Mouse (Mus musculus): ENCODE measurements around the gene Gm11569.
"Not testable (repeated sequence)": the region's sequence is repeated elsewhere in the genome, so short reads cannot be mapped to it uniquely, and the experiment has no call there.

The Gm11569 gene

GRCm38 (mm10) chr11:99798832-99799231 lies at the start of gene Gm11569:
Gene Gm11569 (minus strand): TSS chr11:99798932.
- DNase-seq (ENCODE audit: low read depth in 2 of 2, low spot score in 2 of 2): not testable (repeated sequence)

- no peak for DNase-seq (ENCODE audit: low read depth in 2 of 2, low spot score in 2 of 2)
These were observed 48.0 kb upstream of the Gm11569 start for GRCm38 (mm10) chr11:99846746-99847145.

GRCm38 (mm10) chr11:99842185-99842584 lies 43.5 kb upstream of the Gm11569 start:
- no peak for DNase-seq (ENCODE audit: low read depth in 2 of 2, low spot score in 2 of 2)

GRCm38 (mm10) chr11:99837966-99838365 lies 39.2 kb upstream of the Gm11569 start, which contains the start of gene 2300003K06Rik:
Gene 2300003K06Rik (minus strand): TSS chr11:99838066.
- no peak for DNase-seq (ENCODE audit: low read depth in 2 of 2, low spot score in 2 of 2)

DNA sequence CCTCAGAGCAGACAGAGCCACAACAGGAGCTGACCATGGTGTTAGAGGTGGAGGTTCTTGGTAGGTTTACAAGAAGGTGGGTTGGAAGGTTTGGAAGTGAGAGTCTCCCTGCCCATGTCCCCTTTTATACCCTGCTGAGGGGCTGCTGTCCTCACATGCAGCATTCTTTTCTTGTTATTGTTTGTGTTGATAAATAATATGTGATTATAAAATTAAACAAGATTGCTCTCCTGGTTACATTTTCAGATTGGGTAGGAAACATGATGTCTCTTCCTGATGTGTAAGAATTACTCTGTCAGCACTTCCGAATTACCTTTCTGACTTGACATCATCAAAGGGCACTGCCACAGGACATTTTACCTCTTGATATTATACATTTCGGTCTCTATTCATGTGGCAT lies 16.8 kb upstream of the Gm11569 start, which contains the start of gene Gm11564:
Gene Gm11564, minus strand, starts transcription at position 101 of the 400 bp plus-strand sequence.
- DNase-seq (ENCODE audit: low read depth in 2 of 2, low spot score in 2 of 2): not testable (repeated sequence)

- not testable (repeated sequence) for DNase-seq (ENCODE audit: low read depth in 2 of 2, low spot score in 2 of 2)
These were observed 11.1 kb upstream of the Gm11569 start, which contains the start of gene Krtap4-13 for GRCm38 (mm10) chr11:99809792-99810191. Gene Krtap4-13 (minus strand): TSS chr11:99809892.

GRCm38 (mm10) chr11:99804346-99804745 lies 5.6 kb upstream of the Gm11569 start, which contains the start of gene Gm11554:
Gene Gm11554 (minus strand): TSS chr11:99804446.
- not testable (repeated sequence) for DNase-seq (ENCODE audit: low read depth in 2 of 2, low spot score in 2 of 2)

- DNase-seq (ENCODE audit: low read depth in 2 of 2, low spot score in 2 of 2): no peak
These were observed 5.4 kb downstream of the Gm11569 start, which contains the start of gene Gm11596 for GRCm38 (mm10) chr11:99793367-99793766. Gene Gm11596 (minus strand): TSS chr11:99793467.

GRCm38 (mm10) chr11:99784900-99785299 lies 13.8 kb downstream of the Gm11569 start, which contains the start of gene Krtap4-9:
Gene Krtap4-9 (plus strand): TSS chr11:99785200.
- not testable (repeated sequence) for DNase-seq (ENCODE audit: low read depth in 2 of 2, low spot score in 2 of 2)

GRCm38 (mm10) chr11:99780604-99781003 lies 18.1 kb downstream of the Gm11569 start, which contains the start of gene Krtap4-8:
Gene Krtap4-8 (minus strand): TSS chr11:99780704.
- no peak for DNase-seq (ENCODE audit: low read depth in 2 of 2, low spot score in 2 of 2)

DNA sequence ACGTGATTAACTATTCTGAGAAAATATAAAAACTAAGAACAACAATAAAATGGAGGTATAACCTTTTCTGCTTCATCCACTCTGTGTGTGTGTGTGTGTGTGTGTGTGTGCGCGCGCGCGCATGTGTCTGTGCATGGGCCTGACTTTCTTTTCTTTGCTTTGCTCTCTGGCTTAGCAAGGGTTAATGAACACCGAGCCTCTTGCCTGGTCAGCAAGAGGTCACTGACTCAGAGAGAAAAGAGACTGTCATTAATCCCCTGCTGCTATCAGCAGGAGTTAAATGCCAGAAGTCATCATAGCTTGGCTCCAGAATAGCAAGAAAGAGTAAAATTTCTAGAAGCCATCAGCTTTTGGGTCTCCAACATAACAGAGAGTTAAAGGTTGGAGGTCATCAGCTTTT lies 20.3 kb downstream of the Gm11569 start:
- DNase-seq (ENCODE audit: low read depth in 2 of 2, low spot score in 2 of 2): no peak

- not testable (repeated sequence) for DNase-seq (ENCODE audit: low read depth in 2 of 2, low spot score in 2 of 2)
These were observed 25.9 kb downstream of the Gm11569 start, which contains the start of gene Gm11595 for GRCm38 (mm10) chr11:99772813-99773212. Gene Gm11595 (minus strand): TSS chr11:99772913.

DNA sequence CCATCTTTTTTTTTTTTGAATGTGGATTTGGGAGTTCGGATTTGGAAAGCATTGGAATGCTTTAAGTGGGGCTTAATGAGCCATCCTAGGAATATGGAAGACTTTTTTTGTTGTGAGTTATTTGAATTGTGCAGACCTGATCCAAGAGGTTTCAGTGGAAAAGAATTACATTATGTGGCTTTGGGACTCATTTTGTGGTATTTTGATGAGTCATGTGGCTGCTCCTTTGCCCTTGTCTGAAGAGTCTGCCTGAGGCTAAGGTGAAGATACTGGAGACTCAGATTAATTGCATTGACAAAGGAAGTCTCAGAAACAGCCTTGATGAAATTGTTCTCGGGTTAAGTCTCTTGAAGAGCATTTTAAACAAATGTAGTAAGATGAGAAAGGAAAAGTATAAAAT lies 30.3 kb downstream of the Gm11569 start:
- no peak for DNase-seq (ENCODE audit: low read depth in 2 of 2, low spot score in 2 of 2)

DNA sequence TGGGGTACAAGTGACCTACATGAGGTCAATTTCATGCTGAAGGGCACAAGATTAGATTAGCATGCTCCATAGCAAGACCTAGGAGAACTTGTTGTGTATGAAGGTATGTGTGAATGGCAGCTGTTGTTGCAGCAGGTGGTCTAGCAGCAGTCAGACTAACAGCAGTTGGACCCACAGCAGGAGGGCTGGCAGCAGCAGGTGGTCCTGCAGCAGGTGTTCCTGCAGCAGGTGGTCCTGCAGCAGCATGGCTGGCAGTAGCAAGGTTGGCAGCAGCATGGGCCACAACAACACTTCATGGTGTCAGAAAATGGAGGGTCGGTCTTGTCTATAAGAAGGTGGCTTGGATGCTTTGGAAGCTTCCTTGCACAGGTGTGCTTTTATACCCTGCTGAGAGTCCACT lies 39.9 kb downstream of the Gm11569 start:
- no peak for DNase-seq (ENCODE audit: low read depth in 2 of 2, low spot score in 2 of 2)

All from CD8-positive naive resting alpha-beta T cell, adult 2 months (primary cell).